Mouse (Mus musculus) megakaryocyte, embryonic 14.5 days (primary cell): ENCODE measurements at regions not wholly inside any gene's neighbourhood (a gene's known extent, or its start where the extent isn't known, plus 50 kb on each side); places are given as distances from the start of the nearest gene placed in this dataset.

Experiments used
- H3K27me3 ChIP-seq: replicated peaks from 2 replicates; pipeline ENCODE3; 2012; ENCODE audit warnings: inconsistent platforms
- H3K36me3 ChIP-seq: replicated peaks from 2 replicates; pipeline ENCODE3; 2012; ENCODE audit warnings: low read length, inconsistent platforms, mixed read lengths
- H3K4me1 ChIP-seq: 2 replicates; pipeline ENCODE4 v1.6.1; 2012; ENCODE audit warnings: inconsistent platforms
- H3K4me3 ChIP-seq: replicated peaks from 2 replicates; pipeline ENCODE3; 2012; ENCODE audit warnings: moderate library complexity, mild to moderate bottlenecking, inconsistent platforms
- H3K9me3 ChIP-seq: 2 replicates; pipeline ENCODE4 v1.6.1; 2012; ENCODE audit warnings: inconsistent platforms
- FLI1 ChIP-seq: IDR thresholded peaks from 2 replicates; pipeline ENCODE4 v1.6.1; 2012; ENCODE audit warnings: low read length, inconsistent platforms, mixed read lengths
- GATA1 ChIP-seq: IDR thresholded peaks from 3 replicates; pipeline ENCODE4 v1.6.1; 2012; ENCODE audit warnings: mixed read lengths, low read length, inconsistent platforms, borderline replicate concordance

- no peak overlapping the region for H3K4me3 ChIP-seq
- H3K9me3 ChIP-seq, result peaks cover 33% of the 10 kb centered on the region
- peaks cover 9% of the 10 kb centered on the region for H3K4me1 ChIP-seq
- peaks cover 52% of the 10 kb centered on the region for H3K27me3 ChIP-seq
- TF ChIP-seq FLI1 (no peak), GATA1 (no peak)
- H3K36me3 ChIP-seq, result no peaks in the 10 kb centered on the region
Measured at GRCm38 (mm10) chr15:36380461-36381227, 626.9 kb downstream of the Zfp706 start.

- Histone ChIP-seq H3K4me1 (peaks cover 29% of the 10 kb centered on the region), H3K4me3 (no peak overlapping the region), H3K27me3 (peaks cover 55% of the 10 kb centered on the region), H3K36me3 (no peaks in the 10 kb centered on the region), H3K9me3 (peaks cover 28% of the 10 kb centered on the region)
- TF ChIP-seq GATA1 (no peak), FLI1 (no peak)
Measured at GRCm38 (mm10) chr15:36378640-36379039, 628.9 kb downstream of the Zfp706 start.

GRCm38 (mm10) chr15:36376551-36376950, 631.0 kb downstream of the Zfp706 start:
- Histone ChIP-seq H3K36me3 (no peaks in the 10 kb centered on the region), H3K4me1 (peaks cover 39% of the 10 kb centered on the region), H3K9me3 (peaks cover 15% of the 10 kb centered on the region), H3K4me3 (no peak overlapping the region), H3K27me3 (peaks cover 44% of the 10 kb centered on the region)
- TF ChIP-seq GATA1, result no peak
- no peak for TF ChIP-seq FLI1

GRCm38 (mm10) chr15:36375549-36375885, 632.1 kb downstream of the Zfp706 start:
- H3K9me3 ChIP-seq, result peaks cover 15% of the 10 kb centered on the region
- H3K27me3 ChIP-seq, result peaks cover 34% of the 10 kb centered on the region
- H3K4me3 ChIP-seq, result peak overlapping the region; percentile 86
- H3K4me1 ChIP-seq, result peaks cover 34% of the 10 kb centered on the region
- TF ChIP-seq FLI1 (no peak), GATA1 (no peak)
- no peaks in the 10 kb centered on the region for H3K36me3 ChIP-seq

GRCm38 (mm10) chr15:36374732-36375548, 632.6 kb downstream of the Zfp706 start:
- H3K4me3 ChIP-seq, result peak overlapping the region; percentile 86
- no peaks in the 10 kb centered on the region for H3K36me3 ChIP-seq
- H3K9me3 ChIP-seq, result peaks cover 15% of the 10 kb centered on the region
- peaks cover 34% of the 10 kb centered on the region for H3K4me1 ChIP-seq
- no peak for TF ChIP-seq GATA1
- TF ChIP-seq FLI1, result no peak
- H3K27me3 ChIP-seq, result peaks cover 32% of the 10 kb centered on the region

- Histone ChIP-seq H3K27me3 (peaks cover 26% of the 10 kb centered on the region), H3K36me3 (no peaks in the 10 kb centered on the region), H3K9me3 (peaks cover 15% of the 10 kb centered on the region), H3K4me1 (peaks cover 34% of the 10 kb centered on the region), H3K4me3 (peak overlapping the region; percentile 86)
- TF ChIP-seq GATA1 (no peak), FLI1 (no peak)
Measured at GRCm38 (mm10) chr15:36373900-36374611, 633.5 kb downstream of the Zfp706 start.

GRCm38 (mm10) chr15:36373481-36373880, 634.1 kb downstream of the Zfp706 start:
- H3K4me1 ChIP-seq, result peaks cover 34% of the 10 kb centered on the region
- H3K27me3 ChIP-seq, result peaks cover 22% of the 10 kb centered on the region
- no peaks in the 10 kb centered on the region for H3K36me3 ChIP-seq
- TF ChIP-seq GATA1, result no peak
- TF ChIP-seq FLI1, result no peak
- peak overlapping the region; percentile 14 for H3K4me3 ChIP-seq
- peaks cover 15% of the 10 kb centered on the region for H3K9me3 ChIP-seq

- H3K4me1 ChIP-seq, result peaks cover 34% of the 10 kb centered on the region
- H3K4me3 ChIP-seq, result no peak overlapping the region
- TF ChIP-seq GATA1 (no peak), FLI1 (no peak)
Measured at GRCm38 (mm10) chr15:36371382-36371781, 636.2 kb downstream of the Zfp706 start.

GRCm38 (mm10) chr15:36370906-36371305, 636.7 kb downstream of the Zfp706 start:
- Histone ChIP-seq H3K4me1 (peaks cover 37% of the 10 kb centered on the region), H3K9me3 (no peaks in the 10 kb centered on the region), H3K36me3 (no peaks in the 10 kb centered on the region), H3K4me3 (no peak overlapping the region), H3K27me3 (peaks cover 6% of the 10 kb centered on the region)
- TF ChIP-seq GATA1 (no peak), FLI1 (no peak)

More at GRCm38 (mm10) chr15:36371382-36371781, 636.2 kb downstream of the Zfp706 start:
- Histone ChIP-seq H3K9me3 (no peaks in the 10 kb centered on the region), H3K36me3 (no peaks in the 10 kb centered on the region), H3K27me3 (peaks cover 8% of the 10 kb centered on the region)
